Mouse (Mus musculus) heart, postnatal 10 days (tissue): Measurements from ENCODE around the gene Slc25a11. TPM values are rescaled to one million over a fixed set of nuclear protein-coding genes. Genes with fewer than 3 reads are reported as not detected.

Source experiments
- DNase-seq, 2 experiments: peaks; one replicate each; pipeline ENCODE4 v3.0.0; 2021
- intact Hi-C: fragments of 180-260 bp; cut with DNase I; formaldehyde crosslinking; loops from one replicate; pipeline ENCODE4 v1.15.1; 2025
- total RNA-seq, 2 experiments: library from RNA; stranded (reverse); gene quantifications; 2 replicates each; pipeline ENCODE4 v1.2.3; 2021

The Slc25a11 gene
- total RNA-seq, 2 experiments from 2014 or later: 378 to 381 TPM

- intact Hi-C loops: loop anchor here (5.0 kb wide), 1 partner anchor 196 kb away; the partner anchor contains the start of gene Arrb2
- DNase-seq: no peak
These were observed 18.8 kb downstream of the Slc25a11 start for GRCm38 (mm10) chr11:70628431-70628830.

GRCm38 (mm10) chr11:70626877-70627276 is 20.4 kb downstream of the Slc25a11 start:
- intact Hi-C loops: loop anchor here (5.0 kb wide), 1 partner anchor 195 kb away; the partner anchor contains the start of gene Arrb2
- DNase-seq: no peak

- DNase-seq: peak in 1 of 2 experiments; percentile 62
- intact Hi-C loops: loop anchor here (5.0 kb wide), 1 partner anchor 193 kb away; the partner anchor contains the start of gene Arrb2
These were observed 21.8 kb downstream of the Slc25a11 start for GRCm38 (mm10) chr11:70625473-70625872.

- intact Hi-C loops: no loop called here
- DNase-seq: no peak
These were observed 24.1 kb downstream of the Slc25a11 start for GRCm38 (mm10) chr11:70623053-70623742.

- intact Hi-C loops: no loop called here
- DNase-seq: no peak
These were observed 25.1 kb downstream of the Slc25a11 start for GRCm38 (mm10) chr11:70621972-70622814.

GRCm38 (mm10) chr11:70619101-70619500 is 28.2 kb downstream of the Slc25a11 start, which contains the start of gene Chrne:
Gene Chrne, minus strand, starts transcription at chr11:70619216.
- intact Hi-C loops: no loop called here
- no peak for DNase-seq

GRCm38 (mm10) chr11:70615516-70616093 is 31.7 kb downstream of the Slc25a11 start, which contains the start of gene 4930544D05Rik:
Gene 4930544D05Rik, plus strand, starts transcription at chr11:70615848.
- DNase-seq: no peak
- intact Hi-C loops: no loop called here

- intact Hi-C loops: no loop called here
- DNase-seq: peak; percentile 66
These were observed 32.2 kb downstream of the Slc25a11 start for GRCm38 (mm10) chr11:70615074-70615473.

GRCm38 (mm10) chr11:70612505-70612904 is 34.8 kb downstream of the Slc25a11 start:
- DNase-seq: no peak
- intact Hi-C loops: no loop called here

- intact Hi-C loops: no loop called here
- DNase-seq: no peak
These were observed 36.5 kb downstream of the Slc25a11 start for GRCm38 (mm10) chr11:70610752-70611151.

- intact Hi-C loops: loop anchor here (5.0 kb wide), 1 partner anchor 176 kb away; the partner anchor contains the start of gene Arrb2
- no peak for DNase-seq
These were observed 38.8 kb downstream of the Slc25a11 start for GRCm38 (mm10) chr11:70608381-70609066.

GRCm38 (mm10) chr11:70607611-70608010 is 39.7 kb downstream of the Slc25a11 start:
- no peak for DNase-seq
- intact Hi-C loops: loop anchor here (5.0 kb wide), 1 partner anchor 175 kb away; the partner anchor contains the start of gene Arrb2

- intact Hi-C loops: loop anchor here (5.0 kb wide), 1 partner anchor 174 kb away; the partner anchor contains the start of gene Arrb2
- DNase-seq: no peak
These were observed 40.6 kb downstream of the Slc25a11 start for GRCm38 (mm10) chr11:70606717-70607116.

GRCm38 (mm10) chr11:70605024-70605566 is 42.2 kb downstream of the Slc25a11 start:
- intact Hi-C loops: loop anchor here (1.0 to 5.0 kb wide), 4 partner anchors 42 to 173 kb away; partner anchors contain the start of genes Arrb2 and Mink1
- DNase-seq: peak; percentile 81 to 86

- intact Hi-C loops: no loop called here
- no peak for DNase-seq
These were observed 48.8 kb downstream of the Slc25a11 start for GRCm38 (mm10) chr11:70598451-70598953.

GRCm38 (mm10) chr11:70597301-70597700 is 50.0 kb downstream of the Slc25a11 start:
- no peak for DNase-seq
- intact Hi-C loops: loop anchor here (2.0 kb wide), 1 partner anchor 14 kb away; no protein-coding TSS in a partner anchor

GRCm38 (mm10) chr11:70596094-70596493 is 51.2 kb downstream of the Slc25a11 start:
- no peak for DNase-seq
- intact Hi-C loops: loop anchor here (2.0 kb wide), 1 partner anchor 13 kb away; no protein-coding TSS in a partner anchor

- intact Hi-C loops: loop anchor here (2.0 kb wide), 1 partner anchor 13 kb away; no protein-coding TSS in a partner anchor
These were observed 51.6 kb downstream of the Slc25a11 start for GRCm38 (mm10) chr11:70595638-70596037.

GRCm38 (mm10) chr11:70594253-70594989 is 52.9 kb downstream of the Slc25a11 start:
- DNase-seq: peak; percentile 32 to 44

More at GRCm38 (mm10) chr11:70595638-70596037, 51.6 kb downstream of the Slc25a11 start:
- no peak for DNase-seq

More at GRCm38 (mm10) chr11:70594253-70594989, 52.9 kb downstream of the Slc25a11 start:
- intact Hi-C loops: no loop called here
